Mouse (Mus musculus) testis, adult 2 months (tissue): ENCODE results near the gene Ube2g1.

Experiments used
- CTCF ChIP-seq: fragments of 200-500 bp; IDR thresholded peaks from 2 replicates; pipeline ENCODE4 v1.5.1; 2012; ENCODE audit warnings: low read depth, mild to moderate bottlenecking, inconsistent platforms, low read length, moderate library complexity; ENCODE audit not compliant: control insufficient read depth, insufficient read depth, insufficient replicate concordance
- POLR2A ChIP-seq: fragments of 200-500 bp; IDR thresholded peaks from 2 replicates; pipeline ENCODE4 v1.6.1; 2012; ENCODE audit warnings: low read depth, mild to moderate bottlenecking, inconsistent platforms, low read length, moderate library complexity; ENCODE audit not compliant: control insufficient read depth

- TF ChIP-seq CTCF = no peak
- TF ChIP-seq POLR2A = no peak
Observed at GRCm38 (mm10) chr11:72650347-72650746, 43.3 kb downstream of the Ube2g1 start.
